Mouse (Mus musculus): ENCODE data around the gene Tmem117. TPM values are rescaled to one million over a fixed set of nuclear protein-coding genes. Genes with fewer than 3 reads are reported as not detected.
A peak's percentile ranks its signal among the peaks of the same experiment; 100 is the strongest.

The Tmem117 gene
- total and polyA plus RNA-seq, 3 experiments = not detected

GRCm38 (mm10) chr15:94616036-94616435 is 13.0 kb upstream of the Tmem117 start:
- Histone ChIP-seq H3K36me3 (ENCODE audit: control insufficient read depth in 1 of 2, insufficient read depth in 2 of 2, low read length in 2 of 2) (no peaks in the 10 kb centered on the region), H3K27ac (ENCODE audit: control insufficient read depth, low read depth, low read length) (no peak overlapping the region), H3K79me2 (ENCODE audit: control insufficient read depth, insufficient read depth, low read length, poor library complexity) (no peaks in the 10 kb centered on the region), H3K9me3 (replicated peaks; ENCODE audit: insufficient read depth, low read length) (no peaks in the 10 kb centered on the region), H3K4me1 (ENCODE audit: control insufficient read depth in 1 of 2, insufficient read depth in 2 of 2, low read length in 2 of 2) (peaks cover 3 to 5% of the 10 kb centered on the region in 2 experiments; a peak in 3 of 4 replicates), H3K4me3 (ENCODE audit: control insufficient read depth in 1 of 2, insufficient read depth in 1 of 2, low read depth in 2 of 2, low read length in 2 of 2) (no peak overlapping the region), H3K9ac (ENCODE audit: control insufficient read depth, low read depth, low read length, poor library complexity, severe bottlenecking) (no peak overlapping the region), H3K27me3 (ENCODE audit: control insufficient read depth in 1 of 2, insufficient read depth in 2 of 2, low read length in 2 of 2) (no peaks in the 10 kb centered on the region)
- peak; percentile 51 for DNase-seq (ENCODE audit: low read depth, low spot score)
- no peak for TF ChIP-seq CTCF (IDR thresholded peaks at IDR 0.05 in 2 of 3, conservative IDR thresholded peaks at IDR 0.05 in 1 of 3; ENCODE audit: control insufficient read depth in 1 of 3, insufficient read depth in 1 of 3, low read depth in 2 of 3, low read length in 3 of 3, poor library complexity in 1 of 3, severe bottlenecking in 1 of 3)
- TF ChIP-seq GABPA (IDR thresholded peaks at IDR 0.05; ENCODE audit: low read depth, low read length) = peak; percentile 71
- TF ChIP-seq SMC3 (IDR thresholded peaks at IDR 0.05; ENCODE audit: low read depth, low read length) = no peak
- TF ChIP-seq MAFK (IDR thresholded peaks at IDR 0.05; ENCODE audit: borderline replicate concordance, low read depth, low read length) = peak; percentile 31; the same call in 1 of the 2 replicates
- TF ChIP-seq MEF2A (IDR thresholded peaks at IDR 0.05; ENCODE audit: extremely low read depth, insufficient replicate concordance, low read depth, low read length, poor library complexity, severe bottlenecking) = no peak
- no peak for TF ChIP-seq TAL1 (IDR thresholded peaks at IDR 0.05; ENCODE audit: low read length)
- no peak for TF ChIP-seq USF1 (IDR thresholded peaks at IDR 0.05; ENCODE audit: low read depth, low read length)
- 0 out of 4 replicates have a peak, but pooled peaks of 1 of the 2 experiments have one; percentile 15 for TF ChIP-seq EP300 (IDR thresholded peaks at IDR 0.05; ENCODE audit: low read depth in 1 of 2, low read length in 2 of 2)
- no peak for TF ChIP-seq GATA1 (IDR thresholded peaks at IDR 0.05; ENCODE audit: low read depth, low read length)
- no peak for TF ChIP-seq POLR2AphosphoS2 (IDR thresholded peaks at IDR 0.05; ENCODE audit: low read length)
- no peak for TF ChIP-seq ZKSCAN1 (IDR thresholded peaks at IDR 0.05; ENCODE audit: low read depth, low read length)
- no peak for TF ChIP-seq E2F4 (IDR thresholded peaks at IDR 0.05; ENCODE audit: borderline replicate concordance, low read depth, low read length)
- TF ChIP-seq MYC (IDR thresholded peaks at IDR 0.05; ENCODE audit: low read depth, low read length) = no peak
- no peak for TF ChIP-seq RAD21 (IDR thresholded peaks at IDR 0.05; ENCODE audit: low read depth, low read length)
- TF ChIP-seq RCOR1 (IDR thresholded peaks at IDR 0.05; ENCODE audit: low read depth, low read length) = no peak
- no peak for TF ChIP-seq ZMIZ1 (IDR thresholded peaks at IDR 0.05; ENCODE audit: low read depth, low read length)
- TF ChIP-seq TCF12 (IDR thresholded peaks at IDR 0.05; ENCODE audit: low read depth, low read length) = no peak
- TF ChIP-seq POLR2AphosphoS5 (IDR thresholded peaks at IDR 0.05; ENCODE audit: borderline replicate concordance, low read depth, low read length) = no peak
- TF ChIP-seq CHD1 (IDR thresholded peaks at IDR 0.05; ENCODE audit: low read depth, low read length) = no peak
- TF ChIP-seq BHLHE40 (IDR thresholded peaks at IDR 0.05; ENCODE audit: borderline replicate concordance, low read depth, low read length) = no peak
- TF ChIP-seq UBTF (IDR thresholded peaks at IDR 0.05; ENCODE audit: borderline replicate concordance, insufficient read depth, low read depth, low read length) = no peak
- TF ChIP-seq HCFC1 (IDR thresholded peaks at IDR 0.05; ENCODE audit: low read depth, low read length) = no peak
- no peak for TF ChIP-seq MAX (IDR thresholded peaks at IDR 0.05; ENCODE audit: low read length)
